Mouse (Mus musculus): Measurements from ENCODE around the gene Zkscan17.
A peak's percentile ranks its signal among the peaks of the same experiment; 100 is the strongest.
"Not testable (repeated sequence)": the region's sequence is repeated elsewhere in the genome, so short reads cannot be mapped to it uniquely, and the experiment has no call there.

Gene Zkscan17

DNA sequence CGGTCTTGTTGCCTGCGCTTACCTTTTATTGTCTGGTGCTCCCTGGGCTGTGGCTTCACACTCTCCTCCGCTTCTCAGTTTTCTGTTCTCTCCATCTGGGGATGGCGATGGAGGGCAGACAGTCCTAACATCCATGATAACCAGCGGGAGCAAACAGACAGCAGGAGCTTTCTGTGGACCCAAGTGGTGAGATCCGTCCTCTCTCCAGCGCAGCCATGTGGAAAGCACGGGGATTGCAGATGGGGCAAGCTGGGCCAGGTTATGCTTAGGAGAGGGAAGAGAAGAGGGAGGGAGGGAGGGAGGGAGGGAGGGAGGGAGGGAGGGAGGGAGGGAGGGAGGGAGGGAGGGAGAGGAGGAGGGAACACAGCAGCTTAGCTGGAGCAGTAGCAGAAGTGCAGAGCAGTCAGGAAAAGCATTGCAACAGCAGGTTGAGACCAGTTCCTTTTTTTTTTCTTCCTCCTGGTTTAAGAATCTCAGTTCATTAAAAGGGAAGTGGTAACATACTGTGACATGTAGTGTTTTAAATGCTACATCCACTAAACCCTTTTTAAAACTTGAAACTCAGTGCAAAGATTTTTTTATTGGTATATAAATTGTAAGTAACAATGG is at the start of gene Zkscan17:
Gene Zkscan17, minus strand, starts transcription at position 280 of the 609 bp plus-strand sequence.
- DNase-seq (ENCODE audit: low spot score in 2 of 2), result no peak

- DNase-seq (ENCODE audit: low spot score in 2 of 2), result not testable (repeated sequence)
These were observed 49.6 kb upstream of the Zkscan17 start, which contains the start of gene Olfr222 for GRCm38 (mm10) chr11:59576135-59576534. Gene Olfr222 (minus strand): TSS chr11:59576235.

- DNase-seq (ENCODE audit: low spot score in 2 of 2), result no peak
These were observed 49.2 kb upstream of the Zkscan17 start for GRCm38 (mm10) chr11:59575726-59576125.

- DNase-seq (ENCODE audit: low spot score in 2 of 2), result no peak
These were observed 42.8 kb upstream of the Zkscan17 start for GRCm38 (mm10) chr11:59569306-59569705.

- DNase-seq (ENCODE audit: low spot score in 2 of 2), result no peak
These were observed 36.3 kb upstream of the Zkscan17 start for GRCm38 (mm10) chr11:59562837-59563236.

DNA sequence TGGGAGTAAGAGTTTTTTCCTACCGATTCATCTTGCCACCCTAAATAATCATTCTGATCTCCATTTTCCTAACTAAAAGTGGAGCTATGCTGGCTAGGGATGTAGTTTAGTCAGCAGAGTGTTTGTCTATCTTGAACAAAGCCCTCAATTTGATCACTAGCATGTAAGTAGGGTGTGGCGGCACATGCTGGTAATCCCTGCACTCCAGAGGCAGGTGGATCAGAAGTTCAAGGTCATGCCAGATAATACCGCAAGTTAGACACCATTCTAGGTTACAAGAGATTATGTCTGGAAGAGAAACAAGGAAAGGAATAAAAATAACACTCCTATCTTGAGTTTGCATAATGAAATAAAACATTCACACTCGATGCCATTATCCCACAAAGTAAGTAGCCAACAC is 35.8 kb upstream of the Zkscan17 start:
- no peak for DNase-seq (ENCODE audit: low spot score in 2 of 2)

GRCm38 (mm10) chr11:59560906-59561305 is 34.4 kb upstream of the Zkscan17 start:
- DNase-seq (ENCODE audit: low spot score in 2 of 2), result no peak

- no peak for DNase-seq (ENCODE audit: low spot score in 2 of 2)
These were observed 28.0 kb upstream of the Zkscan17 start for GRCm38 (mm10) chr11:59554535-59554934.

DNA sequence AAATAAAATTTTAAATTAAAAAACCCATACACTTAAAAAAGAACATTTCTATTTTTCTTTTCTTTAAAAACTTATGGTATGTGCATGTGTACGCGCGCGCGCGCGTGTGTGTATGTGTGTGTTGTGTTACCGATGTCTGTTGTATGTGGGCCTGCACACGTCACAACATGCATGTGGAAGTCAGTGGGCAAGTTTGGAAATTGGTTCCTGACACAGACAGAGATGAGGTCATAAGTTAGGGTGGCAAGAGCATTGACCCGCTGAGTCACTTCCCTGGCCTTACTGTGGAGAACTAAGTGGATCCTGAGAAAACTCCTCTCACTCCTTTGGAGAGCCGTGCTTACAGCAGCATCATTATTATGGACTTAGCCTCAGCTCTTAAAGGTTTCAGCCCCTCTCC is 27.6 kb upstream of the Zkscan17 start:
- DNase-seq (ENCODE audit: low spot score in 2 of 2), result no peak

- DNase-seq (ENCODE audit: low spot score in 2 of 2), result no peak
These were observed 17.5 kb upstream of the Zkscan17 start for GRCm38 (mm10) chr11:59544005-59544404.

GRCm38 (mm10) chr11:59543376-59543775 is 16.8 kb upstream of the Zkscan17 start:
- no peak for DNase-seq (ENCODE audit: low spot score in 2 of 2)

DNA sequence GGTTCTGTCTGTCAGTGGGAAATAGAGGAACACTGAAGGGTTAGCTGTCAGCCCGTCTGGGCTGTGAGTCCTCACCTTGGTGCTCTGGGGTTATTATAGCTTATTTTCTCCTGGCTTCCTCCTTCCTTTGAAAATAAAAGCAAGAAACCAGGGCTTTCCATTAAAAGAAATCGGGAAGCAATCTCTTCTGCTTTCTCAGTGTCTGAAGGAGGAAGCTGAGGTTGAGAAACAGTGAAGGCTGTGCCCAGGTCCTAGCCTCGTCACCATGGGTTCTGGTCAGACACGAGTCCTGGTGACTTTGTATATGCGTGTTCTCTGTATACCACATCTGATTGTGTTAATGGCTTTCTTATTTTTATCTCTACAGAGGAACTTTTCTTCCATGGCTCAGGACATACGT is 15.9 kb upstream of the Zkscan17 start:
- DNase-seq (ENCODE audit: low spot score in 2 of 2), result no peak

GRCm38 (mm10) chr11:59541324-59541723 is 14.8 kb upstream of the Zkscan17 start, which contains the start of gene Nlrp3:
Gene Nlrp3 (plus strand): TSS chr11:59541568.
- DNase-seq (ENCODE audit: low spot score in 2 of 2), result no peak

DNA sequence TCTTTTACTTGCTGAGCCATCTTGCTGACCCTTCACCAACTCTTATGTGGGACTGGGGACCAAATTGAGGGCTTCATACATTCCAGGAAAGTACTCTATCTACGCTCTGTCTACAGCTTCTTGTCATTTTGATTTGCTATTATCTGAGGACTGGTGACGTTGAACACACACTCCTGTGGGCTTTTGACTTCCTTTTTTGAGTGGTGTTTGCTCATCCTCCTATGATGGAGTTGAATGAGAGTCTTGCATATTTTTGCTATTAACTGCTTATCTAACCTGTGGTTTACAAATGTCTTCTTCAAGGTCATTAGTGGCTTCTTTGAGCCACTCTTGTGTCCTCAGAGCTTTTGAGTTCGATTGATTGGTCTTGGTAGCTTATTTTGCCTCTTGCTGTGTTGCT is 13.6 kb upstream of the Zkscan17 start:
- no peak for DNase-seq (ENCODE audit: low spot score in 2 of 2)

DNA sequence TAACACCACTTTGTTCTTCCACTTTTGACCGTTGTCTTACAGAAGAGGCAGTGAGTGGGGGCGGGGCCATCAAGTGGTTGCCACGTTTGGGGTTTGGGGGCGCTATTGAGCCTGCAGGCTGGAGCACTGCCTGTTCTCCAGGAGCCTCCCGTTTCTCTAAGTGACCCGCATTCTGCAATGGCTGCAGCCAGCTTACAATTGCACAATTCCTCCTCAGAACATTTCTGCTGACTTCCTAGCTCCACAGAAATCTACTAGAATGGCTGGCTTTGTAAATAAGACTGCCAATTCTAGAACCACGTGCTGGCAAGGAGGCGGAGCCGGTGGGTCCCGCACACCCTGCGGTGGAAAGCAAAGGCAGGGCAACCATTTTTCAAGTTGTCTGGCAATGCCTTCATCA is 11.8 kb upstream of the Zkscan17 start:
- peak in 1 of 2 experiments; percentile 25 for DNase-seq (ENCODE audit: low spot score in 2 of 2)

DNA sequence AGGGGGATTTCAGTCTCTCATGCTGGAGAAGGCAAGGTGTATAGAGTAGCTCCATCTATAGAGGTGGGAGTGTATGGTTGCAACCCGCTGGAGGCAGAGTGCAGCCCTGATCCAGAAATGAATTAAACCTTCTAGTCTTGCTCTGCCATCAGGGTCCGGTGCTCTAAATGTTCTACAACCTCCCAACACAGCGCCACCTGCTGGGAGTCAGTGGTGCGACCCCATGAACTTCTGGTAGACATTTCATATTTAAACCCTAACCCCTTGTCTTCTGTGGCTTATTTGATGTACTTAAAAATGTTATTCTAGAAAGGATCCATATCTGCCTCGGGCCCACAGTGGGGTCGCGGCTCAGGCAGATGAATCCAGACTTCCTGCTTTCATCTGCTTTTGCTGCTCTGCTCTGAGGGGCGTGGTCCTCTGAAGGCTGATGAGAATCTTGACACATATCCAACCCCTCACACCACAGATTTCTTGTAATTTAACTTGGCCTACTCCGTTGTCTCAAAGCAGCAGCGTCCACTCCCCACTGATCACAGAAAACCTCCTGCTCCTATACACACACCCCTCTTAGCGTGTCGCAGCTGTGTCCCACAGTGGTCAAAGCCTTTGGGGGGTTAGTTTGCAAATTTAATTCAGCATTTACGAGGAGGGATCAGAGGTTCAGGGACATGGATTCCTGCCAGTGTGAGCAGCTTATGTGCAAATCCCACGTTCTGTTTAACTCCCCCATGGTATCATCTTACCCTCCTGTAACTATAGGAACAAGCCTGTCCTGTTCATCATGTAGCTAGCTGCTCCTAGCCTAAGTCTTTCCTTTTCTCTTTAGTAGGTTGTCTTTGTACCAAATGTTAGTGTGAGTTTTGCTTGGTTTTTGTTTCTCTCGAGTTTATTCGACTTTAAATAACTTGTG is 10.9 kb upstream of the Zkscan17 start:
- peak; percentile 7 to 56 for DNase-seq (ENCODE audit: low spot score in 2 of 2)

GRCm38 (mm10) chr11:59531562-59531961 is 5.0 kb upstream of the Zkscan17 start:
- DNase-seq (ENCODE audit: low spot score in 2 of 2), result no peak

- no peak for DNase-seq (ENCODE audit: low spot score in 2 of 2)
These were observed 4.5 kb upstream of the Zkscan17 start for GRCm38 (mm10) chr11:59530870-59531535.

- DNase-seq (ENCODE audit: low spot score in 2 of 2), result no peak
These were observed 3.7 kb upstream of the Zkscan17 start for GRCm38 (mm10) chr11:59530221-59530620.

DNA sequence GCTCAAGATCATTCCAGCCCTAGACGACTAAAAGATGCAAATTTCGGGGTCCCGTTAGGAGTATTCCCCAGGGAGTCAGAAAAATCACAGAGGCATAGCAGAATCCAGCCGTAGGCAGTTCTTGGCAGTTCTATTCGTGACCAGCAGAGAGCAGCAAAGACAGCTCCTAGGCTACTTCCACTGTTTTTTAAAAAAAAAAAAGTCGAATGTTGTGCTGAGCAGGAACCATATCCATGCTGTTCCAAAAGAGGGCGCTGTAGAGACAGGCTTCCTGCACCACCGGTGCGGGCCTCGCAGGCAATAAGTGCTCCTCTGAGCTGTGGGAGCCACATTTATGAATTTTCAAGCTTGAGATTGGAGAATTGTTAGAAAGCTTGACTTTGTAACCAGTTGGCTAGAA is 1.3 kb downstream of the Zkscan17 start:
- peak; percentile 54 to 85 for DNase-seq (ENCODE audit: low spot score in 2 of 2)

DNA sequence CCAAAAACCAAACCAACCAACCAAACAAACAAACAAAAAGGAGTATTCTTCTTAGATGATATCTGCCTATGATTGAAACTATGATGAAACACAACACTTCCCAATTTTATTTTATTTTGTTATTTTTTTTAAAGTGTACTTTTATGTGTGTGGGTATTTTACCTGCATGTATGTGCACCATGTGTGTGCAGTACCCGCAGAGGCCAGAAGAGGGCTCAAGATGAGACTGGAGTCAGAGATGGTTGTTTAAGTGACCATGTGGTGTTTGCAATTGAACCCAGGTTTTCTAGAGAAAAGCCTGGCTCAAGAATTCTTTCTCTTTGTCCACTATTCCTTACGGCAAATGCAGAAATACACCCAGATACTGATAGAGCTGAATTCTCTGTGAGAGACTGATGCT is 2.4 kb downstream of the Zkscan17 start:
- DNase-seq (ENCODE audit: low spot score in 2 of 2), result no peak

- DNase-seq (ENCODE audit: low spot score in 2 of 2), result no peak
These were observed 6.6 kb downstream of the Zkscan17 start for GRCm38 (mm10) chr11:59519741-59520495.

Data from thymus, postnatal 10 days (tissue).